In genomic region chr1:43934416-43934810, GRCm38 (mm10) we compare ENCODE assay signal across 8 mouse cellular contexts. TPM values are rescaled to one million over a fixed set of nuclear protein-coding genes. Genes with fewer than 3 reads are reported as not detected.
DNase-seq lines count a peak whose midpoint lies in the region; ATAC-seq and TF ChIP-seq lines count a peak whose summit lies in the region.

No protein-coding gene starts in this region.

- H3K4me3 ChIP-seq in kidney, postnatal 0 days (replicated peaks; ENCODE audit: low read depth, low read length): peak overlapping the region; percentile 90
- peak overlapping the region; percentile 92 for H3K4me3 ChIP-seq in hindbrain, embryonic 15.5 days
- H3K4me3 ChIP-seq in midbrain, postnatal 0 days (ENCODE audit: low read depth, low read length): peak overlapping the region; percentile 100

- peaks cover 9% of the 10 kb centered on the region for H3K4me1 ChIP-seq in kidney, postnatal 0 days (replicated peaks; ENCODE audit: insufficient read depth, low read length)
- peaks cover 21% of the 10 kb centered on the region for H3K4me1 ChIP-seq in hindbrain, embryonic 15.5 days (replicated peaks)
- H3K4me1 ChIP-seq in midbrain, postnatal 0 days (ENCODE audit: insufficient read depth, low read length): peaks cover 9% of the 10 kb centered on the region

- H3K27me3 ChIP-seq in kidney, postnatal 0 days (ENCODE audit: insufficient read depth, low read length): no peaks in the 10 kb centered on the region
- H3K27me3 ChIP-seq in hindbrain, embryonic 15.5 days: no peaks in the 10 kb centered on the region
- H3K27me3 ChIP-seq in midbrain, postnatal 0 days (ENCODE audit: insufficient read depth, low read length): no peaks in the 10 kb centered on the region

- no peak for TF ChIP-seq CTCF in kidney, postnatal 0 days (IDR thresholded peaks at IDR 0.05; ENCODE audit: low read depth)
- no peak for TF ChIP-seq CTCF in midbrain, postnatal 0 days (IDR thresholded peaks at IDR 0.05)

- no peak for ATAC-seq in kidney, postnatal 0 days (replicated peaks; ENCODE audit: low FRiP score, low read depth)
- ATAC-seq in hindbrain, embryonic 15.5 days (ENCODE audit: low FRiP score, low read depth): no peak
- no peak for ATAC-seq in midbrain, postnatal 0 days (ENCODE audit: low FRiP score)

- H3K27ac ChIP-seq in kidney, postnatal 0 days: peak overlapping the region; percentile 93
- H3K27ac ChIP-seq in hindbrain, embryonic 15.5 days (replicated peaks): peak overlapping the region; percentile 92
- peak overlapping the region; percentile 91 for H3K27ac ChIP-seq in midbrain, postnatal 0 days (ENCODE audit: low read depth, low read length)

- H3K36me3 ChIP-seq in kidney, postnatal 0 days (ENCODE audit: insufficient read depth, low read length): no peaks in the 10 kb centered on the region
- H3K36me3 ChIP-seq in hindbrain, embryonic 15.5 days: no peaks in the 10 kb centered on the region
- H3K36me3 ChIP-seq in midbrain, postnatal 0 days (ENCODE audit: insufficient read depth, low read length): no peaks in the 10 kb centered on the region

- peak overlapping the region; percentile 97 for H3K9ac ChIP-seq in kidney, postnatal 0 days (ENCODE audit: low read depth, low read length)
- peak overlapping the region; percentile 96 for H3K9ac ChIP-seq in hindbrain, embryonic 15.5 days
- peak overlapping the region; percentile 99 for H3K9ac ChIP-seq in midbrain, postnatal 0 days (replicated peaks; ENCODE audit: low read length, poor library complexity, severe bottlenecking)

- 2% methylated on average over 17 of the region's 17 CpGs for WGBS in kidney, postnatal 0 days
- WGBS in hindbrain, embryonic 15.5 days: 3% methylated on average over 17 of the region's 17 CpGs
- WGBS in midbrain, postnatal 0 days: 3% methylated on average over 17 of the region's 17 CpGs

- no peaks in the 10 kb centered on the region for H3K9me3 ChIP-seq in kidney, postnatal 0 days (replicated peaks; ENCODE audit: low read length)
- no peaks in the 10 kb centered on the region for H3K9me3 ChIP-seq in hindbrain, embryonic 15.5 days
- no peaks in the 10 kb centered on the region for H3K9me3 ChIP-seq in midbrain, postnatal 0 days (ENCODE audit: low read length)

- intact Hi-C loops in left cerebral cortex, postnatal 10 days (cut with DNase I): loop anchor here (10.0 kb wide), 1 partner anchor 110 kb away; the partner anchor contains the start of gene Uxs1

- H3K4me2 ChIP-seq in kidney, postnatal 0 days (ENCODE audit: low read length): peak overlapping the region; percentile 59
- peak overlapping the region; percentile 72 for H3K4me2 ChIP-seq in hindbrain, embryonic 15.5 days
- peak overlapping the region; percentile 58 for H3K4me2 ChIP-seq in midbrain, postnatal 0 days (ENCODE audit: low read depth, low read length, poor library complexity, severe bottlenecking)

- DNase-seq in kidney, postnatal 0 days (ENCODE audit: low spot score): peak; percentile 49
- no peak for DNase-seq in kidney, postnatal 10 days
- DNase-seq in brain, adult 2 months (ENCODE audit: low read depth, low spot score): peak; percentile 18
- peak; percentile 5 for DNase-seq in midbrain, postnatal 0 days (ENCODE audit: low spot score)
- no peak for DNase-seq in left cerebral cortex, postnatal 10 days (ENCODE audit: extremely low spot score in 1 of 2, low spot score in 2 of 2)
- no peak for DNase-seq in frontal cortex, postnatal 10 days (ENCODE audit: low spot score in 2 of 2)
- DNase-seq in cerebellum, adult 8-10 months: no peak

RNA-seq across cellular contexts. Expression of gene Tpp2, which starts 1.0 kb away (rescaled TPM):
- polyA plus RNA-seq in kidney, postnatal 0 days (2015; fragmentation: Nextera tagmentation; extraction: Ambion mirVana): 38.0 and 39.4 TPM in 2 replicates
- 51.6 and 54.7 TPM in 2 replicates for polyA plus RNA-seq in hindbrain, embryonic 15.5 days (2015; fragmentation: Nextera tagmentation; extraction: Ambion mirVana)
- total RNA-seq in midbrain, postnatal 0 days (2014; rRNA removed): 33.2 and 38.7 TPM in 2 replicates
- polyA plus RNA-seq in midbrain, postnatal 0 days (2015; fragmentation: Nextera tagmentation; extraction: Ambion mirVana): 43.4 and 46.7 TPM in 2 replicates
- 10 to 100 TPM; 62.5 to 62.7 TPM for total RNA-seq in left cerebral cortex, postnatal 10 days (2021)

Comparison
In these comparisons a context has a peak if more than half of its experiments do, and no peak if none do; other contexts are left out.
1. DNase-seq: peak in kidney, postnatal 0 days (single experiment), brain, adult 2 months (single experiment) and midbrain, postnatal 0 days (single experiment); none in kidney, postnatal 10 days (single experiment), left cerebral cortex, postnatal 10 days (0 of 2), frontal cortex, postnatal 10 days (0 of 2) and cerebellum, adult 8-10 months (single experiment).
2. Peak in every context shown above with its lines, with median percentiles within 50 percentile points of each other: H3K27ac ChIP-seq, H3K4me2 ChIP-seq, H3K4me3 ChIP-seq and H3K9ac ChIP-seq.